Mouse (Mus musculus): ENCODE data around the gene Mbd4. TPM values are rescaled to one million over a fixed set of nuclear protein-coding genes. Genes with fewer than 3 reads are reported as not detected.
"Not testable (repeated sequence)": the region's sequence is repeated elsewhere in the genome, so short reads cannot be mapped to it uniquely, and the experiment has no call there.

The Mbd4 gene
- polyA plus RNA-seq, 1 experiment from 2014 or later: 22.2 TPM

GRCm38 (mm10) chr6:115877239-115877638 lies 24.1 kb upstream of the Mbd4 start:
- Histone ChIP-seq H3K4me2 (replicated peaks; ENCODE audit: low read depth, low read length) (no peak overlapping the region), H3K4me3 (ENCODE audit: low read depth, low read length) (no peak overlapping the region), H3K36me3 (ENCODE audit: control insufficient read depth, insufficient read depth, low read length) (0 out of 2 replicates have a peak, but pooled peaks cover 2% of the 10 kb centered on the region), H3K4me1 (replicated peaks; ENCODE audit: control insufficient read depth, insufficient read depth, low read length) (no peaks in the 10 kb centered on the region), H3K27me3 (ENCODE audit: control insufficient read depth, insufficient read depth, low read length) (no peaks in the 10 kb centered on the region), H3K27ac (ENCODE audit: low read depth, low read length) (no peak overlapping the region), H3K9ac (ENCODE audit: low read depth, low read length) (no peak overlapping the region), H3K9me3 (ENCODE audit: control insufficient read depth, low read length) (no peaks in the 10 kb centered on the region)
- WGBS: 93% methylated on average over 2 of the region's 2 CpGs
- DNase-seq (ENCODE audit: low spot score): no peak
- ATAC-seq (ENCODE audit: low FRiP score): no peak

- H3K36me3 ChIP-seq (ENCODE audit: control insufficient read depth, insufficient read depth, low read length); H3K27ac ChIP-seq (ENCODE audit: low read depth, low read length); DNase-seq (ENCODE audit: low spot score); H3K4me1 ChIP-seq (replicated peaks; ENCODE audit: control insufficient read depth, insufficient read depth, low read length); H3K9me3 ChIP-seq (ENCODE audit: control insufficient read depth, low read length); ATAC-seq (ENCODE audit: low FRiP score); H3K27me3 ChIP-seq (ENCODE audit: control insufficient read depth, insufficient read depth, low read length); H3K9ac ChIP-seq (ENCODE audit: low read depth, low read length); H3K4me2 ChIP-seq (replicated peaks; ENCODE audit: low read depth, low read length); H3K4me3 ChIP-seq (ENCODE audit: low read depth, low read length): not testable (repeated sequence)
- WGBS: no CpG with 5 or more reads among the region's 3 CpGs
Measured at GRCm38 (mm10) chr6:115871318-115871717, 18.1 kb upstream of the Mbd4 start.

GRCm38 (mm10) chr6:115867157-115867556 lies 14.0 kb upstream of the Mbd4 start:
- H3K4me3 ChIP-seq (ENCODE audit: low read depth, low read length); H3K27me3 ChIP-seq (ENCODE audit: control insufficient read depth, insufficient read depth, low read length); H3K27ac ChIP-seq (ENCODE audit: low read depth, low read length); H3K36me3 ChIP-seq (ENCODE audit: control insufficient read depth, insufficient read depth, low read length); H3K9ac ChIP-seq (ENCODE audit: low read depth, low read length); H3K4me2 ChIP-seq (replicated peaks; ENCODE audit: low read depth, low read length); H3K9me3 ChIP-seq (ENCODE audit: control insufficient read depth, low read length); H3K4me1 ChIP-seq (replicated peaks; ENCODE audit: control insufficient read depth, insufficient read depth, low read length); DNase-seq (ENCODE audit: low spot score); ATAC-seq (ENCODE audit: low FRiP score): not testable (repeated sequence)
- WGBS: no CpG with 5 or more reads among the region's 3 CpGs

DNA sequence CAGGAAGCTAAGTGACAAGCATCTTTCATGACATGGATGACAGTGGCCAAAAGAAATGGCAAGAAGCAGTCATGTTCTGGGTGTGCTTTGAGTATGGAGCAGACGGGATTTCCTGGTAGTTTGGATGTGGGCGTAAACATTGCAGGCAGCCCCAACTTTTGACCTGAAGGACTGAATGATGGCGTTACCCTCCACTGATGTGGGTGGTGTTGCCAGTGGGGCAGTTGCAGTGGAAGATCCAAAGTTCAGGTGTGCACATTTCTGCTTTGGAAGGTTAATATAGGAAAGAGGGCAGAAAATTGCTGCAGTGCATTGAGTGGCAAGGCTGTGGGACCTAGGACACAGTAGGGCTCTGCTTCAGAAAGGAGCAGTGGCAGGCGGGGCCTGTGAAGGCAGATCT lies 12.1 kb upstream of the Mbd4 start:
- ATAC-seq (ENCODE audit: low FRiP score): no peak
- Histone ChIP-seq H3K4me1 (replicated peaks; ENCODE audit: control insufficient read depth, insufficient read depth, low read length) (no peaks in the 10 kb centered on the region), H3K4me2 (replicated peaks; ENCODE audit: low read depth, low read length) (no peak overlapping the region), H3K9me3 (ENCODE audit: control insufficient read depth, low read length) (no peaks in the 10 kb centered on the region), H3K36me3 (ENCODE audit: control insufficient read depth, insufficient read depth, low read length) (no peaks in the 10 kb centered on the region), H3K4me3 (ENCODE audit: low read depth, low read length) (no peak overlapping the region), H3K9ac (ENCODE audit: low read depth, low read length) (no peak overlapping the region), H3K27ac (ENCODE audit: low read depth, low read length) (no peak overlapping the region), H3K27me3 (ENCODE audit: control insufficient read depth, insufficient read depth, low read length) (no peaks in the 10 kb centered on the region)
- DNase-seq (ENCODE audit: low spot score): no peak
- 92% methylated on average over 4 of the region's 4 CpGs for WGBS

DNA sequence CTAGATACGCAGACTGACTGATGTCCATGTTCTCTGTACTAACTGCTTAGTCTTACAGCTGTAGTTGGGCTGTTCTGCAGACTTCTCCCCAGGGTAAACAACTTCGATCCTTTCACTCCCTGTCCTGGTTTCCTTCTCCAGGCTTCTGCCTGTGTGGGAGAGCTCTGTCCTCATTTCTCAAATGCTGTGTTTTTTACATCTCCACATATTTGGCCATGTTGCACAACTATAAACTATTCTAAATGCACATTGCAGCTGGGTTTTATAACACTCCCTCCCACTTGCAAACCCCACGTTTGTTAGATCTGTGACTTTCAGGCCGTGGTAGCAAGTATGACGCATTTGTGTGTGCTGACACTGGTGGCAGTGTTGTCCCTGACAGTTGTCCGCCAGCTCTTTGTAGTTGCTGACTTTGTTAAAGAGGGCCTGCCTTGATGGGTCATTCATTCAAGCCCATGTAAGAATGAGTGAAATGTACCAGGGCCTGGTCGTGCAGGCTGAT lies 10.2 kb upstream of the Mbd4 start:
- Histone ChIP-seq H3K27me3 (ENCODE audit: control insufficient read depth, insufficient read depth, low read length) (no peaks in the 10 kb centered on the region), H3K4me2 (replicated peaks; ENCODE audit: low read depth, low read length) (no peak overlapping the region), H3K9me3 (ENCODE audit: control insufficient read depth, low read length) (no peaks in the 10 kb centered on the region), H3K27ac (ENCODE audit: low read depth, low read length) (no peak overlapping the region), H3K4me3 (ENCODE audit: low read depth, low read length) (no peak overlapping the region), H3K9ac (ENCODE audit: low read depth, low read length) (no peak overlapping the region), H3K4me1 (replicated peaks; ENCODE audit: control insufficient read depth, insufficient read depth, low read length) (no peaks in the 10 kb centered on the region), H3K36me3 (ENCODE audit: control insufficient read depth, insufficient read depth, low read length) (no peaks in the 10 kb centered on the region)
- ATAC-seq (ENCODE audit: low FRiP score) (no peak), DNase-seq (ENCODE audit: low spot score) (no peak)
- 74% methylated on average over 7 of the region's 7 CpGs for WGBS

GRCm38 (mm10) chr6:115860027-115860556 lies 6.9 kb upstream of the Mbd4 start:
- Histone ChIP-seq H3K27ac (ENCODE audit: low read depth, low read length) (no peak overlapping the region), H3K27me3 (ENCODE audit: control insufficient read depth, insufficient read depth, low read length) (no peaks in the 10 kb centered on the region), H3K9ac (ENCODE audit: low read depth, low read length) (no peak overlapping the region), H3K4me3 (ENCODE audit: low read depth, low read length) (no peak overlapping the region), H3K36me3 (ENCODE audit: control insufficient read depth, insufficient read depth, low read length) (no peaks in the 10 kb centered on the region), H3K9me3 (ENCODE audit: control insufficient read depth, low read length) (no peaks in the 10 kb centered on the region), H3K4me1 (replicated peaks; ENCODE audit: control insufficient read depth, insufficient read depth, low read length) (no peaks in the 10 kb centered on the region), H3K4me2 (replicated peaks; ENCODE audit: low read depth, low read length) (no peak overlapping the region)
- WGBS: 89% methylated on average over 7 of the region's 7 CpGs
- ATAC-seq (ENCODE audit: low FRiP score): no peak
- no peak for DNase-seq (ENCODE audit: low spot score)

- ATAC-seq (ENCODE audit: low FRiP score) (no peak), DNase-seq (ENCODE audit: low spot score) (no peak)
- Histone ChIP-seq H3K27ac (ENCODE audit: low read depth, low read length) (no peak overlapping the region), H3K9ac (ENCODE audit: low read depth, low read length) (no peak overlapping the region), H3K4me3 (ENCODE audit: low read depth, low read length) (no peak overlapping the region), H3K27me3 (ENCODE audit: control insufficient read depth, insufficient read depth, low read length) (no peaks in the 10 kb centered on the region), H3K9me3 (ENCODE audit: control insufficient read depth, low read length) (no peaks in the 10 kb centered on the region), H3K36me3 (ENCODE audit: control insufficient read depth, insufficient read depth, low read length) (no peaks in the 10 kb centered on the region), H3K4me1 (replicated peaks; ENCODE audit: control insufficient read depth, insufficient read depth, low read length) (no peaks in the 10 kb centered on the region), H3K4me2 (replicated peaks; ENCODE audit: low read depth, low read length) (no peak overlapping the region)
- WGBS: 59% methylated on average over 4 of the region's 4 CpGs
Measured at GRCm38 (mm10) chr6:115859258-115859657, 6.1 kb upstream of the Mbd4 start.

GRCm38 (mm10) chr6:115856361-115856745 lies 3.2 kb upstream of the Mbd4 start:
- no peak for ATAC-seq (ENCODE audit: low FRiP score)
- Histone ChIP-seq H3K9ac (ENCODE audit: low read depth, low read length) (no peak overlapping the region), H3K36me3 (ENCODE audit: control insufficient read depth, insufficient read depth, low read length) (no peaks in the 10 kb centered on the region), H3K27me3 (ENCODE audit: control insufficient read depth, insufficient read depth, low read length) (no peaks in the 10 kb centered on the region), H3K4me3 (ENCODE audit: low read depth, low read length) (no peak overlapping the region), H3K4me1 (replicated peaks; ENCODE audit: control insufficient read depth, insufficient read depth, low read length) (no peaks in the 10 kb centered on the region), H3K27ac (ENCODE audit: low read depth, low read length) (no peak overlapping the region), H3K4me2 (replicated peaks; ENCODE audit: low read depth, low read length) (no peak overlapping the region), H3K9me3 (ENCODE audit: control insufficient read depth, low read length) (no peaks in the 10 kb centered on the region)
- WGBS: 91% methylated on average over 4 of the region's 4 CpGs
- no peak for DNase-seq (ENCODE audit: low spot score)

DNA sequence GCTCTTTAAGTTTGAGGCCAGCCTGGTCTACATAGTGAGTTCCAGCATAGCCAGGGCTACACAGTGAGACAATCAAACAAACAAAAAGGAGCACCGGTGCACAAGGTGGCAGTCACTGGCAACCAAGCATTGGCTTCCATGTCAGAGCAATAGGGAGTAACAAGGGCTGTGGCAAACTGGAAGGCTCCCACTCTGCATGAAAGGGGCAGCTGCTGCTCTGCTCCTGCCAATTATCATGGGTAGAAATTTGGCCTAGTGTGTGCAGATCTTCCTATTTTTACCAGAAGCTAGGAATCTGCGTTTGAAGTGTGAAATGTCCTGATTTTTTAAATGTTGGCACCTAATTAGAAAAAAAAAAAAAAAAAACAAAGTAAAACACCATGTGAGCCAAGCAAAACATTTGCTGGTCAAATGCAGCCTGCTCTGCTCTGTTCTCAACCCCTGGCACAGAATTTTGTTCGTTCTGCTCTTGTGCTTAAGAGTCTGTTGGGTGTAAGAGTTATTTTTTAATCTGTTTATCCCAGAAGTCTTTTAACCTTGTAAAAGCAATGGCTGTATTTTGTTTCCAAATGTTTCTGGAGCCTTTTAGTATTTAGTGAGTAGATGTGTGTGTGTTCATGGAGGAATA lies 2.7 kb upstream of the Mbd4 start:
- Histone ChIP-seq H3K4me2 (replicated peaks; ENCODE audit: low read depth, low read length) (no peak overlapping the region), H3K27ac (ENCODE audit: low read depth, low read length) (no peak overlapping the region), H3K27me3 (ENCODE audit: control insufficient read depth, insufficient read depth, low read length) (no peaks in the 10 kb centered on the region), H3K36me3 (ENCODE audit: control insufficient read depth, insufficient read depth, low read length) (no peaks in the 10 kb centered on the region), H3K9me3 (ENCODE audit: control insufficient read depth, low read length) (no peaks in the 10 kb centered on the region), H3K4me3 (ENCODE audit: low read depth, low read length) (no peak overlapping the region), H3K9ac (ENCODE audit: low read depth, low read length) (no peak overlapping the region), H3K4me1 (replicated peaks; ENCODE audit: control insufficient read depth, insufficient read depth, low read length) (no peaks in the 10 kb centered on the region)
- no peak for DNase-seq (ENCODE audit: low spot score)
- no peak for ATAC-seq (ENCODE audit: low FRiP score)
- WGBS: 87% methylated on average over 3 of the region's 3 CpGs
